Mouse (Mus musculus) ovary, postnatal 10 days (tissue): ENCODE data around the gene Lhpp.

Source experiments
- DNase-seq: peaks from one replicate; pipeline ENCODE4 v3.0.0; 2022; ENCODE audit warnings: low spot score

Gene Lhpp

GRCm38 (mm10) chr7:132610468-132611318, at the start of gene Lhpp:
Gene Lhpp, plus strand, starts transcription at chr7:132610638.
- DNase-seq: peak; percentile 58

GRCm38 (mm10) chr7:132565831-132566230, 44.6 kb upstream of the Lhpp start:
- DNase-seq: no peak

- no peak for DNase-seq
Observed at GRCm38 (mm10) chr7:132568817-132569216, 41.6 kb upstream of the Lhpp start.

- no peak for DNase-seq
Observed at GRCm38 (mm10) chr7:132570071-132570470, 40.4 kb upstream of the Lhpp start.

GRCm38 (mm10) chr7:132571481-132571880, 39.0 kb upstream of the Lhpp start:
- DNase-seq: no peak

GRCm38 (mm10) chr7:132572738-132573137, 37.7 kb upstream of the Lhpp start:
- DNase-seq: no peak

- no peak for DNase-seq
Observed at GRCm38 (mm10) chr7:132573205-132573604, 37.2 kb upstream of the Lhpp start.

GRCm38 (mm10) chr7:132574646-132575045, 35.8 kb upstream of the Lhpp start:
- no peak for DNase-seq

GRCm38 (mm10) chr7:132575623-132576022, 34.8 kb upstream of the Lhpp start:
- DNase-seq: no peak

GRCm38 (mm10) chr7:132576116-132576650, 34.3 kb upstream of the Lhpp start, which contains the start of gene Oat:
Gene Oat, minus strand, starts transcription at chr7:132576398.
- DNase-seq: peak; percentile 85

- no peak for DNase-seq
Observed at GRCm38 (mm10) chr7:132576891-132577290, 33.5 kb upstream of the Lhpp start.

- DNase-seq: no peak
Observed at GRCm38 (mm10) chr7:132580511-132580910, 29.9 kb upstream of the Lhpp start.

- DNase-seq: no peak
Observed at GRCm38 (mm10) chr7:132581441-132581840, 29.0 kb upstream of the Lhpp start.

- no peak for DNase-seq
Observed at GRCm38 (mm10) chr7:132585695-132586491, 24.5 kb upstream of the Lhpp start.

GRCm38 (mm10) chr7:132587167-132587566, 23.3 kb upstream of the Lhpp start:
- no peak for DNase-seq

GRCm38 (mm10) chr7:132589610-132590009, 20.8 kb upstream of the Lhpp start:
- no peak for DNase-seq

- DNase-seq: no peak
Observed at GRCm38 (mm10) chr7:132593762-132594161, 16.7 kb upstream of the Lhpp start.

- no peak for DNase-seq
Observed at GRCm38 (mm10) chr7:132594325-132594724, 16.1 kb upstream of the Lhpp start.

GRCm38 (mm10) chr7:132595787-132596186, 14.7 kb upstream of the Lhpp start:
- no peak for DNase-seq

GRCm38 (mm10) chr7:132596557-132597250, 13.7 kb upstream of the Lhpp start:
- no peak for DNase-seq

- no peak for DNase-seq
Observed at GRCm38 (mm10) chr7:132597251-132598041, 13.0 kb upstream of the Lhpp start.
